Mouse (Mus musculus): ENCODE measurements at regions not wholly inside any gene's neighbourhood (a gene's known extent, or its start where the extent isn't known, plus 50 kb on each side); places are given as distances from the start of the nearest gene placed in this dataset.
"Not testable (repeated sequence)": the region's sequence is repeated elsewhere in the genome, so short reads cannot be mapped to it uniquely, and the experiment has no call there.

- DNase-seq (ENCODE audit: low read depth): no peak
- TF ChIP-seq CTCF (IDR thresholded peaks at IDR 0.05; ENCODE audit: borderline replicate concordance, extremely low read depth, insufficient read depth, insufficient read length) (no peak), POLR2A (IDR thresholded peaks at IDR 0.05; ENCODE audit: borderline replicate concordance, extremely low read depth, insufficient read depth, insufficient read length, poor library complexity, severe bottlenecking) (no peak)
Observed at GRCm38 (mm10) chr3:117065904-117066303, 97.1 kb upstream of the Palmd start.

GRCm38 (mm10) chr3:117061831-117062230, 93.0 kb upstream of the Palmd start:
- no peak for DNase-seq (ENCODE audit: low read depth)
- TF ChIP-seq POLR2A (IDR thresholded peaks at IDR 0.05; ENCODE audit: borderline replicate concordance, extremely low read depth, insufficient read depth, insufficient read length, poor library complexity, severe bottlenecking) (no peak), CTCF (IDR thresholded peaks at IDR 0.05; ENCODE audit: borderline replicate concordance, extremely low read depth, insufficient read depth, insufficient read length) (peak; percentile 32; the same call in 1 of the 2 replicates)

GRCm38 (mm10) chr3:117061182-117061581, 92.4 kb upstream of the Palmd start:
- no peak for TF ChIP-seq CTCF (IDR thresholded peaks at IDR 0.05; ENCODE audit: borderline replicate concordance, extremely low read depth, insufficient read depth, insufficient read length)
- TF ChIP-seq POLR2A (IDR thresholded peaks at IDR 0.05; ENCODE audit: borderline replicate concordance, extremely low read depth, insufficient read depth, insufficient read length, poor library complexity, severe bottlenecking): no peak
- DNase-seq (ENCODE audit: low read depth): no peak

GRCm38 (mm10) chr3:117054711-117055110, 85.9 kb upstream of the Palmd start:
- not testable (repeated sequence) for DNase-seq (ENCODE audit: low read depth)

- DNase-seq (ENCODE audit: low read depth): no peak
- TF ChIP-seq CTCF (IDR thresholded peaks at IDR 0.05; ENCODE audit: borderline replicate concordance, extremely low read depth, insufficient read depth, insufficient read length) (no peak), POLR2A (IDR thresholded peaks at IDR 0.05; ENCODE audit: borderline replicate concordance, extremely low read depth, insufficient read depth, insufficient read length, poor library complexity, severe bottlenecking) (no peak)
Observed at GRCm38 (mm10) chr3:117051431-117051830, 82.6 kb upstream of the Palmd start.

- no peak for TF ChIP-seq CTCF (IDR thresholded peaks at IDR 0.05; ENCODE audit: borderline replicate concordance, extremely low read depth, insufficient read depth, insufficient read length)
- TF ChIP-seq POLR2A (IDR thresholded peaks at IDR 0.05; ENCODE audit: borderline replicate concordance, extremely low read depth, insufficient read depth, insufficient read length, poor library complexity, severe bottlenecking): no peak
- no peak for DNase-seq (ENCODE audit: low read depth)
Observed at GRCm38 (mm10) chr3:117050909-117051308, 82.1 kb upstream of the Palmd start.

- DNase-seq (ENCODE audit: low read depth): no peak
- TF ChIP-seq CTCF (IDR thresholded peaks at IDR 0.05; ENCODE audit: borderline replicate concordance, extremely low read depth, insufficient read depth, insufficient read length) (no peak), POLR2A (IDR thresholded peaks at IDR 0.05; ENCODE audit: borderline replicate concordance, extremely low read depth, insufficient read depth, insufficient read length, poor library complexity, severe bottlenecking) (no peak)
Observed at GRCm38 (mm10) chr3:117049410-117049809, 80.6 kb upstream of the Palmd start.

- TF ChIP-seq POLR2A (IDR thresholded peaks at IDR 0.05; ENCODE audit: borderline replicate concordance, extremely low read depth, insufficient read depth, insufficient read length, poor library complexity, severe bottlenecking) (no peak), CTCF (IDR thresholded peaks at IDR 0.05; ENCODE audit: borderline replicate concordance, extremely low read depth, insufficient read depth, insufficient read length) (no peak)
- DNase-seq (ENCODE audit: low read depth): no peak
Observed at GRCm38 (mm10) chr3:117044809-117045208, 76.0 kb upstream of the Palmd start.

GRCm38 (mm10) chr3:117044304-117044703, 75.5 kb upstream of the Palmd start:
- TF ChIP-seq POLR2A (IDR thresholded peaks at IDR 0.05; ENCODE audit: borderline replicate concordance, extremely low read depth, insufficient read depth, insufficient read length, poor library complexity, severe bottlenecking) (no peak), CTCF (IDR thresholded peaks at IDR 0.05; ENCODE audit: borderline replicate concordance, extremely low read depth, insufficient read depth, insufficient read length) (no peak)
- no peak for DNase-seq (ENCODE audit: low read depth)

- DNase-seq (ENCODE audit: low read depth): no peak
- no peak for TF ChIP-seq POLR2A (IDR thresholded peaks at IDR 0.05; ENCODE audit: borderline replicate concordance, extremely low read depth, insufficient read depth, insufficient read length, poor library complexity, severe bottlenecking)
- no peak for TF ChIP-seq CTCF (IDR thresholded peaks at IDR 0.05; ENCODE audit: borderline replicate concordance, extremely low read depth, insufficient read depth, insufficient read length)
Observed at GRCm38 (mm10) chr3:117038928-117039300, 70.1 kb upstream of the Palmd start.

- TF ChIP-seq POLR2A (IDR thresholded peaks at IDR 0.05; ENCODE audit: borderline replicate concordance, extremely low read depth, insufficient read depth, insufficient read length, poor library complexity, severe bottlenecking) (no peak), CTCF (IDR thresholded peaks at IDR 0.05; ENCODE audit: borderline replicate concordance, extremely low read depth, insufficient read depth, insufficient read length) (no peak)
- no peak for DNase-seq (ENCODE audit: low read depth)
Observed at GRCm38 (mm10) chr3:117038280-117038927, 69.6 kb upstream of the Palmd start.
